Mouse (Mus musculus): ENCODE results near the gene Cog1. TPM values are rescaled to one million over a fixed set of nuclear protein-coding genes. Genes with fewer than 3 reads are reported as not detected.
A peak's percentile ranks its signal among the peaks of the same experiment; 100 is the strongest.
"Not testable (repeated sequence)": the region's sequence is repeated elsewhere in the genome, so short reads cannot be mapped to it uniquely, and the experiment has no call there.

The Cog1 gene
- total RNA-seq, 2 experiments from 2014 or later = 36.2 to 36.4 TPM

DNA sequence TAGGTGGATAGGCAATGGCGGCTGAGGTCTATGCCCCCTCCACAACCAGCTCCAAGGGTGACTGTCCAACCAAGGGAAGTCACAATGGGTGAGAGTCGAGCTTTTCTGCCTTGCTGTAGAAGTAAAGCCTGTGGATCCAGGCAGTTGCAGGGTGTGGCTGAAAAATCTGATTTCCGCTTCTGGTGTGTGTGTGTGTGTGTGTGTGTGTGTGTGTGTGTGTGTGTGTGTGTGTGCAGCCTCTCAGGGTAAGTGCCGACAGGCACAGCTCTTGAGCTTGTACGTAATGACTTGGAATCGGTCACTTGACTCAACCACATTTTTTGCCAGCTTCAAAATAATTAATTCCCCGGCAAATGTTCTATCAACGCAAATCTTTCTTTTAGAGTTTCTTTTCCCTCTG is 17.7 kb upstream of the Cog1 start:
- intact Hi-C loops (cut with DNase I) = no loop called here
- DNase-seq = no peak

DNA sequence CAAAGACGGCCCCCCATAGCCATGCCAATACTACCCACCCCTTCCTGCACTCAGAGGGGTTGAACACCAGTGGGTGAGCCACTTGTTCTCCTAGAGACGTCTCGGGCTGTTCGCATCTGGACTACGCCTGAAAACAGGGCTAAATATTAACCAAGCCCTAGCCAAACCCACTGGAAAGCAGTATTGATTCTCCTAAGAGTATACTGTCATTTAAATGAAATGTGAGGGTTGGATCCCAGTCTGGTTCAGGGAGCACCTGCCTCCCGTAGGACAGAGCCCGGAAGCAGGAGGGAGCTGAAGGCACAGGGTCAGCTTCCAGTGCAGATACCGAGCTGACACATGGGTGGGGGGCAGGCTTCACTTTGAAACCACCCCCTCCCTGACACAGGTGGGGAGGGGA is 17.1 kb upstream of the Cog1 start:
- intact Hi-C loops (cut with DNase I) = no loop called here
- DNase-seq = no peak

DNA sequence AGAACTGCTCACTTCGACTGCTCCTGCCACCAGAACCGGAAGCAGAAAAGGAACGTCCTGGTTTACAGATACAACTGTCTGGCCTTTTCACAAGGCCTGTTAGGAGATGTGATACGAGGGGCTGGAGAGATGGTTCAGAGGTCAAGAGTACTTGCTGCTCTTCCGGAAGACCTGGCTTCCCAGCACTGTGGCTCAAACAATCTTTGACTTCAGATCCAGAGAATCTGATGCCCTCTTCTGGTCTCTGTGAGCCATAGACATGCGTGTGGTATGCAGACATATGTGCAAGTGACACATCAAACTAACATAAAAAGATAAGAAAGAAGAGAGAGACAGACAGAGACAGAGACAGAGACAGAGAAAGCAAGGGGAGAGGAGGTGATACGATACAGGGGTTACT is 16.7 kb upstream of the Cog1 start:
- intact Hi-C loops (cut with DNase I) = no loop called here
- DNase-seq = no peak

DNA sequence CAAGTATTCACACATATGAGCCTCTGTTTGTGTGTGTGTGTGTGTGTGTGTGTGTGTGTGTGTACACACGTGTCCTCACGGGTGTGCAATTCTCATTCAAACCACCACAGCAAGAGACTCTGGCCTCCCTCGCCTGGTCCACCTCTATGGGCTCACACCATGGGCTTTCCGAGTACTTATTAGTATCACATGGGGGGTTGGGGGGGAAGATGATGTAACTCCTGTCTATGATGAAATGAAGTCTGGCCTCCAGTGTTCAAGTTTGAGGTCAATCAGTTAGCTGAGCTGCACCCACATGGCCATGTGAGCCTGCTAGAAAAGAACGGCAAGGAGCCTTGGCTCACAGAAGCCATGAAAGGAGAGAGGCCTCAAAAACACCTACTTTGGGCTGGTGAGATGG is 15.6 kb upstream of the Cog1 start:
- DNase-seq = no peak
- intact Hi-C loops (cut with DNase I) = no loop called here

DNA sequence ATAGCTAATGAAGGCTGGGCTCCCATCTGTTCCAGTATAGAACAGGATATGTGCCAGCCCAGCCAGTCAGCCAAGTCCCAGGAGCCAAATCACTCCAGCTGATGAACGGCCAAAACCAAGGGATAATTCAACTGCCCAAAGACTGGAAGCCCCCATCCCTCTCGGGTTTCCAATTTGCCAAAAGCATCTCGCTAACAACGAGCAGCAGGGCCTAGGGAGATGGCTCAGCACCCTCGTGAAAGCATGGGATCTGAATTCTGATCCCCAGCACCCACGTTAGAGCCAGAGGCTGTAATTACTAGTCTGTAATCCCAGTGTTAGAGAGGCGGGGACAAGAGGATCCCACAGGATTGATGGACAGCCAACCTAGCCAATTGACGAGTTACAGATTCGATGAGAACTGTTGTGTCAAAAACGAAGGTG is 14.3 kb upstream of the Cog1 start:
- intact Hi-C loops (cut with DNase I) = no loop called here
- DNase-seq = peak; percentile 80

DNA sequence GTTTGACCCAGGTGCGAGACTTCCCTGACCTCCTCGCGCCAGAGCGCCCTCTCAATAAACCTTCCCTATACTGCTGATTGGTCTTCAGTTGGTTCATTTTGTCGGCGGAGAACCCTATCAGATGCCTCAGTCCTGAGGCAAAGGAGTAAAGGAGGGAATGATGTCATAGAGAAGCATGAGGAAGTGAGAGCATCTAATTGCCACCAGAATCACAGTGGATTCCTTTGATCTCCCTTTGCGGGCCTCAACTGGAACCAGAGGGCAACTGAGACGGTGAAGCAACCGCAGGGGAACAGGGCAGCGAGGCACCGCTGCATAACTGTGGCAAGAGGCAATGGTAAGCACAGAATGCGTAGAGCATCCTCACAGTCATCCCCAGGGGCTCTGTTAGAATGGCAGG is 10.3 kb upstream of the Cog1 start:
- no peak for DNase-seq
- intact Hi-C loops (cut with DNase I) = no loop called here

DNA sequence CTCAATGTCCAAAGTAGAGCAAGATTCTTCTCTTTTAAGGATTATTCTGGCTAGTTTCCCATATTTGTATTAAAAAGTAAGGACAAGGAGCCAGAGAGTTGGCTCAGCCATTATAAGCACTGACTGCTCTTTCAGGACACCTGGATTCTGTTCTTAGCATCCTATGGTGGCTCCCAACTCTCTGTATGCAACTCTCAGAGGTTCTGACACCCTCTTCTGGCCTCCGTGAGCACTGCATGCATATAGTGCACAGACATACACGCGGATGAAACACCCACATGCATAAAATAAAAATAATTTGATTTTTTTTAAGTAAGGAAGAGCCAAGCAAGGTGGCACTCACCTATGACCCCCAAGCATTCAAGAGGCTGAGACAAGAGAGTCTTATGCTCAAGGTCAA is 3.8 kb upstream of the Cog1 start:
- intact Hi-C loops (cut with DNase I) = no loop called here
- no peak for DNase-seq

DNA sequence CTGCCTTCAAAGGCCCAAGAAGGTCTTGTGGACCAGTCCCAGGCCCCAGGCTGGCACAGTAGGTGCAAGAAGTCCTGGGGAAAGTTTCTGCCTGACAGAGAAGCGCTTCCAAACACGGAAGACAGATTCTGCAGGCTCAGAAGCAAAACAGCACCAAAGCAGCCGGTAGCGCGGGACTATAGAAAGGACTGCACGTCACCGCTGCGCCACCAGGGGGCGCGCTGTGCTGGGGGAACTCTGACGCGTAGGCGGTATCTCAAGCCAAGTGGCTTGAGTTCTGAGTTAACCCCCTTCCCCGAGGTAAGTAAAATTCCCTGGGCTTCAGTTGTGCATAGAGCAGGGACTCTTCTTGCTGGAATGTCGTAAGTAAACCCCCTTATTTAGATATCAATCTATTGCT is 817 bp upstream of the Cog1 start:
- peak; percentile 91 for DNase-seq
- intact Hi-C loops (cut with DNase I) = no loop called here

DNA sequence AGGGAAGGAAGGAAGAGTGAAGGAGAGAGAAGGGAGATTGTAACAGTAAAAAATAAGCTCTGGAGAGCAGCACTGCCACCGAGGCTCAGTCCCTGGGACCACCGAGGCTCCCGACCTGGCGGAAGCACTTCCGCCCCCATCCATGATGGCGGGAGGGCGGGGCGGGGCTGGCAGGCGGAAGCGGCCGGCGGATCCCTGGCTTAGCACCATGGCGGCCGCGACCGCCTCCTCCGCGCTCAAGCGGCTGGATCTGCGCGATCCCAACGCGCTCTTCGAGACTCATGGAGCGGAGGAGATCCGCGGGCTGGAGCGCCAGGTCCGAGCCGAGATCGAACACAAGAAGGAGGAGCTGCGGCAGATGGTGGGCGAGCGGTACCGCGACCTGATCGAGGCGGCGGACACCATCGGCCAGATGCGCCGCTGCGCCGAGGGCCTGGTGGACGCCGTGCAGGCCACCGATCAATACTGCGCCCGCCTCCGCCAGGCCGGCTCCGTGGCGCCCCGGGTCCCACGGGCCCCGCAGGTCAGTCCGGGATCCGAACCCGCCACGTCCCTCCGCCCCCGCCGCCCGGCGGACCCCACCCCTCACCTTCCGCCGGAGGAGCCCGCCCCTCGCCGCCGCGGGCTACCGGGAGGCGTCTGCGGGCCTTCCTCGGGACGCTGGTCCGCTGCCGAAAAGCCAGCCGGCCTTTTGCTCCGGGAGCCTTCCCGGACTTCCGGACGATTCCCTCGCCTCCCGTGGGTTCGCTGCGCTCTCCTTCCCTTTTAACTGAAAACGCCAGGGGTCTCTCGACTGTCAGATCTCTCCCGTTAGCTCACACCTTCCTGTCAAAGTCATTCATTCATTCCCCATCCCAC is 613 bp downstream of the Cog1 start, which contains the start of gene Slc39a11:
Gene Slc39a11, minus strand, starts transcription at position 727 of the 858 bp plus-strand sequence.
- intact Hi-C loops (cut with DNase I) = loop anchor here (10.0 kb wide), 1 partner anchor 475 kb away; no protein-coding TSS in a partner anchor
- peak; percentile 83 for DNase-seq

DNA sequence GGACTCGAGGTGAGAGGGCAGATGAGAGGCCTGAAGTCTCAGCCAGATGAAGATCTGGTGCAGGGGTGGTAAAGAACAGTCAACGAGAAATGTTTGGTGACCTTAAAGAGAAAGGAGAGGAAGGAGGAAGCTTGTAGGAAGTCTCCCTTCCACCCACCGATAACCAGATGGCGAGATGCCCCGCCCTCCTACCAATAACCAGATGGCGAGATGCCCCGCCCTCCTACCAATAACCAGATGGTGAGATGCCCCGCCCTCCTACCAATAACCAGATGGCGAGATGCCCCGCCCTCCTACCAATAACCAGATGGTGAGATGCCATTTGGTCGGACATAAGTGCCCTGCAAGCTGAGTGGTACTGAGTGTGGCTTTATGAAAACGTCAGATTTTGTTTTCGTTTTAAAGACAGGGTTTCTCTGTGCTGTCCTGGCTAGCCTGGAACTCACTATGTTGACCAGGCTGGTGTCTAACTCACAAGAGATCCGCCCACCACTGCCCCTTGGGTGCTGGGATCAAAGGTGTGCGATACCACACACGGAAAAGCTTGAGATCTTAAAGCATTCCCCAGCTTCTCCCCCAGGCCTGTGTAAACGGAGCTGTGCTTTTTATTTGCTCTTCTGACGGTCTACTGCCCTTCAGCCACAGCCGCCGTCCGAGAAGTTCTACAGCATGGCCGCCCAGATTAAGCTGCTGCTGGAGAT is 2.4 kb downstream of the Cog1 start:
- intact Hi-C loops (cut with DNase I) = loop anchor here (10.0 kb wide), 1 partner anchor 477 kb away; no protein-coding TSS in a partner anchor

DNA sequence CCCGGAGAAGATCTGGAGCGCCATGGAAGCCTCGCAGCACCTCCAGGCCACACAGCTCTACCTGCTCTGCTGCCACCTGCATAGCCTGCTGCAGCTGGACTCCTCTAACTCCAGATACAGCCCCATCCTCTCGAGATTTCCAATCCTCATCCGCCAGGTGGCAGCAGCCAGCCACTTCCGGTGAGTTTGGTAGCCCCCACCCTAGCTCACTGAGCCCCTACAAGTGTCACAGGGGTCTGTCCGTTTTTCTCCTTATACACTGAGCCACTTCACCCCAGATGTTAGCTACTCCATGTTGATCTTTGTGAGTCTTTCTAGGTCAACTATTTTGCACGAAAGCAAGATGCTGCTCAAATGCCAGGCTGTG is 2.9 kb downstream of the Cog1 start:
- intact Hi-C loops (cut with DNase I) = loop anchor here (10.0 kb wide), 1 partner anchor 477 kb away; no protein-coding TSS in a partner anchor
- DNase-seq = peak; percentile 82

More for the DNA sequence above, 2.4 kb downstream of the Cog1 start:
- peak; percentile 78 for DNase-seq

DNA sequence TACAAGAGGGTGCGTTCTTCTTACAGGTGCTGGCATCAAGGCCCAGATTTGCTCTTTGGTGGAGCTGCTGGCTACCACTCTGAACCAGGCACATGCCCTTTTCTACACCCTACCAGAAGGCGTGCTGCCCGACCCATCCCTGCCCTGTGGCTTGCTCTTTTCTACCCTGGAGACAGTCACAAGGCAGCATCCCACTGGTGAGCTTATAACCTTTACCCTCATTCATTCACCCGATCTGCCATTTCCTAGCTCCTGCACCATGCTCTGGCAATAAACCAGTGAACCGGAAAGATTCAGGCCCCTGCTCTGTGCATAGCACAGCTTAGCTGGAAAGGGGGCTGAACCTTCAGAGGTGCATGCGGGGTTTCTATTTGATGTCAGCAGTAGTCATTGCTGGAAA is 3.5 kb downstream of the Cog1 start:
- intact Hi-C loops (cut with DNase I) = loop anchor here (10.0 kb wide), 1 partner anchor 478 kb away; no protein-coding TSS in a partner anchor
- DNase-seq = no peak

DNA sequence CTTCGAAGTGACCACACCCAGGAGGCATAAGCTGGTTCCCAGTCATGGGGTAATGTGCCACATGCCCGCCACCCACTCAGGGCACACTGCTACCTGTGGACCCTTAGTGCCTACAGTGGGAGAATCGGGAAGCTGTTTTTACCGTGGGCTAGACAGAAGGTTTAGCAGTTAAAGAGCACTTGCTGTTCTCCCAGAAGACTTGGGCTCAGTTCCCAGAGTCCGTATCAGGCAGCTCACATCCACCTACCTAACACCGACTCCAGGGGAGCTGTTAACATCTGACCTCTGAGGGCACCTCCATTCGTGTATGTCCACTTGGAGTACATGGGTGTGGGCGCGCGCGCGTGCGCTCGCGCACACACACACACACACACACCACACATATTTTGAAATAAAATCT is 5.1 kb downstream of the Cog1 start:
- no peak for DNase-seq
- intact Hi-C loops (cut with DNase I) = loop anchor here (10.0 kb wide), 1 partner anchor 479 kb away; no protein-coding TSS in a partner anchor

DNA sequence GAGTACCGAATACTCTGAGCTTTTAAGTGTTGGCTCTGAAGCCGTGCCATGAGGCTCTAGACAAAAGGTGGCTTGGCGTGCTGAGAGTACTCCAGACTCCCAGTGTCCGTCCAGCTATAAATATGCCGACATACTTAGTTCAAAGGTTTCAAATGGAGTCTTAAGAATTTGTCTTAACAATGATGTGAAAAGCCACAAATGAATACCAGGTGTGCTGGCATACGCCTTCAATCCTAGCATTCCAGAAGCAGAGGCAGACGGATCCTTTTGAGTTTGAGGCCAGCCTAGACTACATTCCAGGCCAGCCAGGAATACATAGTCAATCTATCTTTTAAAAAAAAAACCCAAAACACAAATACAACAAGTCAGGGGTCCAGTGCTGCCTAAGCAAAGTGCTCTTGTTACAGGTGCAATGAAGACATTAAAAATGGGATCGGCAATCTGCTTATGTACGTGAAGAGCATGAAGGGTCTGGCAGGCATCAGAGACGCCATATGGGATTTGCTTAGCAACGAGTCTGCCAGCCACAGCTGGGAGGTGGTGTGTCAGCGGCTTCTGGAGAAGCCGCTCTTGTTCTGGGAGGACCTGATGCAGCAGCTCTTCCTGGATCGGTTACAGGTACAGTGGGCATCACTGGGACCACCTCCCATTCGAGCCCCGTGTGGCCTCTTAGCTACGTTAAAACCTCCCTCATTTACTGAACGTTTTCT is 5.7 kb downstream of the Cog1 start:
- peak; percentile 71 for DNase-seq
- intact Hi-C loops (cut with DNase I) = loop anchor here (10.0 kb wide), 1 partner anchor 480 kb away; no protein-coding TSS in a partner anchor

DNA sequence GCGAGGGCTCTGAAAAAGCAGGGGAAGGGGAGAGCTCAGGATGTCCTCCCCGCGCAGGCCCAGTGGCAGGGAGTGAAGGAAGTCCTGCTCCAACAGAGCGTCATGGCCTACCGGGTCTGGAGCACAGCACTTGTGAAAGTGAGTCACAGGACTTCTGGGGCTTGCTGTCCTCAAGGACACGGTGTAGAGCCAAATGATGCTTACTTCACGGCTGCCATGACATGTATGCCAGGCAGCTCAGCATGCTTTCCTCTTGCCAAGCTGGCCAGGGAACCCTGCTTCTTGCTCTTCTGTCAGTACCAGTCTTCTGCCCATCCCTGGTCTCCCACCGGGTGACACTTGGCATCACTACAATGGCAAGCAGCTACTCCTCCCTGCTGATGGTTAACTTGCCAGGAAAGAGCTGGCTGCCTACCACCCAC is 7.6 kb downstream of the Cog1 start:
- peak; percentile 96 for DNase-seq
- intact Hi-C loops (cut with DNase I) = loop anchor here (10.0 kb wide), 1 partner anchor 482 kb away; no protein-coding TSS in a partner anchor

DNA sequence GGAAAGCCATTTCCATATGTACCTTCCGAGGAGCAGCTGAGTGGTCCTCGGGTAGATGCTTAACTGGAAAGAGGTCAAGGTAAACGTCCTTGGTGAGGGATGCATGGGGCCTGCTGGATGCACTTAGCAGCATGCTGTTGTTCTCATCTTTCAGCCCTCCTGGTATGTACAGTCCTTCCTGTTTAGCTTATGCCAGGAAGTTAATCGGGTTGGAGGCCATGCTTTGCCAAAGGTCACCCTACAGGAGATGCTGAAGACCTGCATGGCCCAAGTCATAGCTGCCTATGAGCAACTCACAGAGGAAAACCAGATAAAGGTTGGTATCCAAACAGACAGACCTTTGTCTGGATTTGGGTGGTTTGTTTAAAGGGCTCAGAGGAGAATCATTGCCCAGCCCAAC is 8.3 kb downstream of the Cog1 start:
- no peak for DNase-seq
- intact Hi-C loops (cut with DNase I) = loop anchor here (10.0 kb wide), 1 partner anchor 482 kb away; no protein-coding TSS in a partner anchor

DNA sequence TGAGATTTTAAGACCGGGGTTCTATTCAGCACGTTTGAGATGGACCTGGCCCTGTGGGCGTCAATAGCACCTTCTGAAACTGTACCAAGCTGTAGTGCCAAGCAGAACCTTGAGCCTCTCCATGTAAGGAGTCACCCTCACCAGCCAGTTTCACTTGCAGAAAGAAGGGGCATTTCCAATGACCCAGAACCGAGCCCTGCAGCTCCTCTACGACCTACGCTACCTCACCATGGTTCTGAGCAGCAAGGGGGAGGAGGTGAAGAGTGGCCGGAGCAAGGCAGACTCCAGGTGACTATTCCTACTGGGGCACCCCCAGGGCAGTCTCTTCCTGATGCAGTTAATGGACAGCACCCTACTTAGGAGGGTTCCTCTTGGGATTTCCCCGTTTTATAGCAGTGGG is 9.3 kb downstream of the Cog1 start:
- no peak for DNase-seq
- intact Hi-C loops (cut with DNase I) = loop anchor here (10.0 kb wide), 1 partner anchor 484 kb away; no protein-coding TSS in a partner anchor

DNA sequence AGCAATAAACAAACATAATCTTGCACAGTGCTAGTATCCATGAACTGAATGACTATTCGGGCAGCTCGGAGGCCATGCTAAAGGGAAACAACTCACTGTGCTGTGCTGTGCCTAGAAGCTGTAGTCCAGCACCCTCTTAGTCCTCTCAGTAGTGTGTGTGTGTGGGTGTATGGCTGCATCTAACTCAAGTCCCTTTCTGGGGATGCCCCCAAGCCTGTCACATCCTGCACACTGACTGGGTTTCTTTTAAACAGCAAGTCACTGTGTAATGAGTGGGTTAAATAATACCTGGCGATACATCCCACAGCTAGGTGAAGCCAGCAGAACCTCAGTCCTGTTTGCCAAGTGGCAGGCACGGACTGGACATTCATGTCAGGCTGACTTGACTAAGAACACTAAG is 9.8 kb downstream of the Cog1 start:
- no peak for DNase-seq
- intact Hi-C loops (cut with DNase I) = loop anchor here (10.0 kb wide), 1 partner anchor 484 kb away; no protein-coding TSS in a partner anchor

DNA sequence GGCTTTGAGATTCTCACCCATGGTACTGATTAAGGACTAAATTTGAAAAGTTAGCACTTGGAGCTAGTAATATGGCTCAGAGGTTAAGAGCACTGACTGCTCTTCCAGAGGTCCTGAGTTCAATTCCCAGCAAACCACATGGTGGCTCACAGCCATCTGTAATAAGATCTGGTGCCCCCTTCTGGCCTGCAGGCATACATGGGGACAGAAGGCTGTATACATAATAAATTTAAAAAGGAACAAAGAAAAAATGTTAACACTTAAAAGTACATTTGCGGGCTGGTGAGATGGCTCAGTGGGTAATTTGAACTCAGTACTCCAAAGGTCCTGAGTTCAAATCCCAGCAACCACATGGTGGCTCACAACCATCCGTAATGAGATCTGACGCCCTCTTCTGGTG is 11.2 kb downstream of the Cog1 start:
- intact Hi-C loops (cut with DNase I) = not testable (repeated sequence)

DNA sequence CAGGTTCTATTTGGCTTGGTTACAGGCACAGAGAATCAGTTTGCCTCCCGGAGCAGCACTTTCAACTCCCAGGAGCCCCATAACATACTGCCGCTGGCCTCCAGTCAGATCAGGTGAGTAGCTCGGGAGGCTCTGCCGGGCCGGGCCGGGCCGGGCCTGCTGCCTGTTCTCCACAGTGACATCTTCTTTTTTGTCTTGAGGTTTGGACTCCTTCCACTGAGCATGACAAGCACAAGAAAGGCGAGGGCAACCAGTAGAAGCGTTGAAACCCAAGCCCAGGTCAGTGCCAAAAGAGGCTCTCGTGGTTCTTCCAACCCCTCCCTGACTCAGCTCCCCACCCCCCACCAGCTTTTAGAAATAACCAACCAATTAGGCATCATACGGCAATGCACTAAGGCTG is 12.0 kb downstream of the Cog1 start:
- intact Hi-C loops (cut with DNase I) = no loop called here
- DNase-seq = no peak

More for the DNA sequence above, 11.2 kb downstream of the Cog1 start:
- not testable (repeated sequence) for DNase-seq

Data from left cerebral cortex, postnatal 4 days (tissue).